Mouse (Mus musculus): ENCODE results near the gene Smyd4.

Gene Smyd4

GRCm38 (mm10) chr11:75348199-75348889 is at the start of gene Smyd4, which contains the start of gene Rpa1:
Gene Smyd4 (plus strand): TSS chr11:75348433.
Gene Rpa1 (minus strand): TSS chr11:75348324.
- DNase-seq = peak; percentile 97

GRCm38 (mm10) chr11:75298491-75298890 is 49.7 kb upstream of the Smyd4 start:
- DNase-seq = no peak

GRCm38 (mm10) chr11:75299786-75300185 is 48.4 kb upstream of the Smyd4 start:
- no peak for DNase-seq

- no peak for DNase-seq
These were observed 47.3 kb upstream of the Smyd4 start for GRCm38 (mm10) chr11:75300954-75301353.

- DNase-seq = no peak
These were observed 43.4 kb upstream of the Smyd4 start for GRCm38 (mm10) chr11:75304797-75305196.

GRCm38 (mm10) chr11:75308650-75309049 is 39.6 kb upstream of the Smyd4 start:
- no peak for DNase-seq

GRCm38 (mm10) chr11:75310813-75311212 is 37.4 kb upstream of the Smyd4 start:
- DNase-seq = no peak

- DNase-seq = no peak
These were observed 36.5 kb upstream of the Smyd4 start for GRCm38 (mm10) chr11:75311751-75312150.

- no peak for DNase-seq
These were observed 34.4 kb upstream of the Smyd4 start for GRCm38 (mm10) chr11:75313834-75314233.

GRCm38 (mm10) chr11:75318351-75319221 is 29.6 kb upstream of the Smyd4 start:
- DNase-seq = peak; percentile 76

GRCm38 (mm10) chr11:75319246-75319645 is 29.0 kb upstream of the Smyd4 start:
- peak; percentile 57 for DNase-seq

GRCm38 (mm10) chr11:75323326-75323737 is 24.9 kb upstream of the Smyd4 start:
- DNase-seq = peak; percentile 36

- DNase-seq = no peak
These were observed 23.8 kb upstream of the Smyd4 start for GRCm38 (mm10) chr11:75324433-75324832.

GRCm38 (mm10) chr11:75325116-75325968 is 22.9 kb upstream of the Smyd4 start:
- DNase-seq = no peak

- DNase-seq = no peak
These were observed 22.3 kb upstream of the Smyd4 start for GRCm38 (mm10) chr11:75325969-75326311.

- DNase-seq = peak; percentile 34
These were observed 11.6 kb upstream of the Smyd4 start for GRCm38 (mm10) chr11:75336676-75337075.

GRCm38 (mm10) chr11:75337246-75337645 is 11.0 kb upstream of the Smyd4 start:
- no peak for DNase-seq

- no peak for DNase-seq
These were observed 8.2 kb upstream of the Smyd4 start for GRCm38 (mm10) chr11:75340076-75340475.

- no peak for DNase-seq
These were observed 7.4 kb upstream of the Smyd4 start for GRCm38 (mm10) chr11:75340698-75341345.

GRCm38 (mm10) chr11:75343096-75343495 is 5.1 kb upstream of the Smyd4 start:
- no peak for DNase-seq

- DNase-seq = no peak
These were observed 4.1 kb upstream of the Smyd4 start for GRCm38 (mm10) chr11:75344163-75344562.

GRCm38 (mm10) chr11:75344716-75345115 is 3.5 kb upstream of the Smyd4 start:
- no peak for DNase-seq
